Mouse (Mus musculus) frontal cortex, postnatal 36 days (tissue): ENCODE results near the gene Bola3.
A peak's percentile ranks its signal among the peaks of the same experiment; 100 is the strongest.
"Not testable (repeated sequence)": the region's sequence is repeated elsewhere in the genome, so short reads cannot be mapped to it uniquely, and the experiment has no call there.

Source experiments
- DNase-seq, 2 experiments: peaks; one replicate each; pipeline ENCODE4 v3.0.0; 2022; ENCODE audit warnings: low spot score in 2 of 2

The Bola3 gene

GRCm38 (mm10) chr6:83348873-83349272, at the start of gene Bola3:
Bola3 (plus strand) TSS chr6:83349147.
- DNase-seq, result no peak

DNA sequence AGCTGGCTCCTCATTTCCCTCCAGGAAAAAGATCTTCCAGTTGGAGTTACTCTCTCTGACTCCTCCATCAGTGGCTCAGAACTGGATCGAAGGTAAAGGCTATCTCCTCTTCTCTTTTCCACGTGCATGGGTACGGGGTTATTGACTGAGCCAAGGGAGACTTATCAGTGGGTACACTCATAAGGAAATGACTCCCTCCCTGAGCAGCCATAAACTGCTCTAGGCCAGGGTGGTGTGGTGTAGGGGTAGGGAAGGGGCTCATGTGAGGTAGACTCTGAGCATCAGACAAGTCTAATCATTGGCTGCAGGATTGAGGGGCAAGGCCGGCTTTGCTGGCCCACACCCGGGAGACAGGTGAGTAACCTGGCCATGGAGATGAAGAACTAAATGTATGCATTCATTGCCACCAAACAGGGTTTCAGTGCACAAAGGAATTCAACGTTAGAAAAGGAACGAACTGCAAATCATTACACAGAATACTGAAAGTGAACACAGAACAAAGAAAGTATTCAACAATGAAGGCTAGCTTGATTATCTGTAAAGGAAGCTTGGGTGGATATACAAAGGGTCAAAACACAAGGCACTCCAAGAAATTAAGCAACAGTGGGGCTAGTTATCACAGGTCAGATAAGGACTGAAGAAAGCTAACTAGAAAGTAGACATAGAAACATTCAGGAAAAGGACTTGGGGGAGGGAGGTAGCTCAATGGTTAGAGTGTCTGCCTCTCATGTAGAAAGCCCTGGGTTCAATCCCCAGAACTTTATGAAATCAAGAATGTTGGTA, 48.3 kb upstream of the Bola3 start:
- no peak for DNase-seq

DNA sequence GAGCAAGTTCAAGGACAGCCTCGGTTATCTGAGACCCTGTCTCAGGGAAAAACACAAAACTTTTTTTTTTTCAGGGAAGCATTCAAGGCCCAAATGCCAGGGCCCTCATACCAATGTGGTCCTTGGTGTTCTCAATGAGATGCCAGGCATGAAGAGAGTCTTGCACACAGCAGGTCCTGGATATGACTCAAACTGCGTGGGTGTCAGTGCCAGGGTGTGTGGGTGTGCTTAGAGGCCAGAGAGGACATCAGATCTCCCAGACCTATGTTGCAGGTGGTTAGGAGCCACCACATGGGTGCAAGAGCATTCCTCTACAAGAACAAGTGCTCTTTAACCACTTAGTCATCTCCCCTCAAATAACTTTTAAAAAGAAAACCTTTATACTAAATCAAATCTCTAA, 47.7 kb upstream of the Bola3 start:
- DNase-seq, result no peak

GRCm38 (mm10) chr6:83302264-83302663, 46.7 kb upstream of the Bola3 start:
- no peak for DNase-seq

- DNase-seq, result no peak
Observed at GRCm38 (mm10) chr6:83309017-83309416, 39.9 kb upstream of the Bola3 start.

GRCm38 (mm10) chr6:83311206-83311605, 37.7 kb upstream of the Bola3 start:
- no peak for DNase-seq

DNA sequence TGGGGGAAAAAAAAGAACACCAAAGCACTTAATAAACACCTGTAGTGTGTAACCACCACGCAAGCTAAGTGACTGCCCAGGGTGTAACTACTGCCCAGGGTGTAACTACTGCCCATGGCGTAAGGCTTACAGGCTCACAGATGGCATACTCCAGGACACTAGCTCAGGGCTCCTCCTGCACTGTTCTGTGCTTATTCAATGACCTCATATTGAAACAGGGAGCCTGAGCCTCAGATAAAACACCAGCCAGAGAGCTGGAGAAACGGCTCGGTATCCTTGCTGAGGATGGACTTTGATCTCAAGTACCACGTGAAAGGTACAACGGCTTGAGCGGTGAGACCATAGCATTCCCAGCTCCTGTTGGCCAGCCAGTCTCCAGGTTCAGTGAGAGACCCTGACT, 36.9 kb upstream of the Bola3 start:
- no peak for DNase-seq

DNA sequence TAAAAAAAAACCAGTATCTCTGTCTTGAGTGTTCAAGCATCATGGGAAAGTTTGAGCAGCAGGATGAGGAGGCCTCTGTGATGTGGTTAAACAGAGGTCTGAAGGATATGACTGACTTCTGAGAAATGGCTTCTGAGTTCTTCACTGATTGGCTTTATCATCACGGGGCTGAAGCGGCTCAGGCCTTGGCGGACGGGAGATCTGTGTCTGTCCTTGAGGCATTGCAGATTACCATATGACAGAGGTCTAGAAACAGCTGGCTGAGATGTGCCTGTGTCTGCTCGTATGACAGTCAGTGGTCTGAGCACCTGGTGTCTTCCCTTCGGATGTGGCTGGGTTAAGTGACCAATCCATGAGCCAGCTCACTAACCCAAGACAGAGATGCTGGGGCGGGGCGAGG, 36.4 kb upstream of the Bola3 start:
- DNase-seq, result no peak

DNA sequence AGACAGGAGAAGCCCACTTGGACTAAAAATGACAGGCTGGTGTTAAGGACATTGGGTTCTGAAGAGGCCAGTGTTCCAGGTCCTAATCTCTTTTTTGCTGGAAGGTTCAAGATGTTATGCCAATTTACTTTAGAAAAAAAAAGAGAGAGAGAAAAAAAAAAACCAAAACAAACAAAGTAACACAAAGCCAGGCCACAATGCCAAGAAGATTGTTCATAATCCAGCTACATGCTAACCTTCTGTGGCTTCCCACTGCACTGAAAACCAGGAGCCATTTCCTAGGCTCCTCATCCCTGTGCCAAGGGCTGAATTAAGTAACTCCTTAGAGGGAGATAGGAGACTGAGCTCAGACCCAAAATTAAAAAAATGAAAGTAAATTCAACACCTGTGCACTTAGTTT, 33.7 kb upstream of the Bola3 start:
- DNase-seq, result no peak

DNA sequence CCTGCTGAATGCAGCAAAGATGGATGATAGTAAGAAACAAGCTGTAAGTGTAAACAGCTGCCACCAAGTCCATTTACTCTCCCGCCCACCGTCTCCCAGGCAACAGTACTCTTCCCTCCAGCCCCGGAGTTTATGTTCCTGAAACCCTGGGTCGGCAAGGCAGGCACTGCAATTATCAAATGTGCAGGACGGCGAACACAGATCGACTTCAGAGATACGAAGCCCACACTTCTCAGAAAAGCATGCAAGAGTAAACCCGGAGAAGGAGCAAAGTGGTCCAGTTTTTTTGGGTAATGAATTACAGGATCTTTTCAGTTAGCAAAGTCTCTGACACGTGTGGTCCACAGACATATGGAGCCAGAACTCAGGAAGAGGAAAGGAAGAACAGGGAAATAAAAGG, 32.9 kb upstream of the Bola3 start:
- peak; percentile 14 for DNase-seq

DNA sequence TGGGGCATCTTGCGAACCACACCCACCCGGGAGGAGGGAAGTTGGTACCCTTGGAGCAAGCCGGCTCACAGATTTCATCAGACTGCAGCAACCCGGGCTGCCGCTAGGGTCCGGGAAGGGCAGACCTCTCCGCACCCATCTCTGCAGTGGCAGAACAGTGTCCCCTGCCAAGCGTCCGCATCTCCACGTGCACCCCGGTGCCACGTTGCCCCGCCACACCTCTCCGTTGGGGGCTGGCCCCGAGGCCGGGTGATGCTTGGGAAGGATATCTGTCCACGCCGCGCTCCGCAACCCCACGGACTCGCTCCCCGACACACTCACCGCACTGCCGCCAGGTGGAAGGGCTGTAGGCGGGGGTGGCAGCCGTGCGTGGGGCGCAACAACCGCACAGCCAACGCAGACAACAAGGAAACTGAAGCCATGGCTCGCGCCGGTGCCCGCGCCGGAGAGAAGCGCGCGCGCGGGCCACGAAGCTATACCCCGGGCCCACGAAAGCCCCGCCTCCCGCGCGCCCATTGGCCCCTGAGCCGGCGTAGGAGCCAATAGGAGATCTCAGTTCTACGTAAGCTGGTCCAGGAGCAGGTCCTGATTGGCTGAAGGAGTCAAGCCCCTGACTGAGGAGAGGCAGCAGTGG, 31.7 kb upstream of the Bola3 start:
- DNase-seq, result peak; percentile 88 to 93

DNA sequence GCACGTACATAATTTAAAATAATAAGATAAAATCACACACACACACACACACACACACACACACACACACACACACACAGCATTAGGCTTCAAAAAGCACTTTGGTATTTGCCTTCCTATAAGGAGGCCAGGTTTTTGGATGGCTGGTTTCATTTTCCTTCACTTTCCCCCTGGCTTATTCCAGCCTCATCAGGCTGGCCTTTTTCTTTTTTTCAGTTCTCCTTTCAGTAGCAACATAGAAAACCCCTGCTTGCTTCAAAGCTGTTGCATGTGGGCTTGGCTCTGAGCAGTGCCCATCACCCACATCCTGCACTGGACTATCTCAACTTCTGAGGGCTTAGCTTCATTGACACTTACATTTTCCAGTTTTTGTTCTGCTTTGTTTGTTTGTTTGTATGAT, 27.0 kb upstream of the Bola3 start:
- DNase-seq, result no peak

- DNase-seq, result no peak
Observed at GRCm38 (mm10) chr6:83322794-83323193, 26.2 kb upstream of the Bola3 start.

DNA sequence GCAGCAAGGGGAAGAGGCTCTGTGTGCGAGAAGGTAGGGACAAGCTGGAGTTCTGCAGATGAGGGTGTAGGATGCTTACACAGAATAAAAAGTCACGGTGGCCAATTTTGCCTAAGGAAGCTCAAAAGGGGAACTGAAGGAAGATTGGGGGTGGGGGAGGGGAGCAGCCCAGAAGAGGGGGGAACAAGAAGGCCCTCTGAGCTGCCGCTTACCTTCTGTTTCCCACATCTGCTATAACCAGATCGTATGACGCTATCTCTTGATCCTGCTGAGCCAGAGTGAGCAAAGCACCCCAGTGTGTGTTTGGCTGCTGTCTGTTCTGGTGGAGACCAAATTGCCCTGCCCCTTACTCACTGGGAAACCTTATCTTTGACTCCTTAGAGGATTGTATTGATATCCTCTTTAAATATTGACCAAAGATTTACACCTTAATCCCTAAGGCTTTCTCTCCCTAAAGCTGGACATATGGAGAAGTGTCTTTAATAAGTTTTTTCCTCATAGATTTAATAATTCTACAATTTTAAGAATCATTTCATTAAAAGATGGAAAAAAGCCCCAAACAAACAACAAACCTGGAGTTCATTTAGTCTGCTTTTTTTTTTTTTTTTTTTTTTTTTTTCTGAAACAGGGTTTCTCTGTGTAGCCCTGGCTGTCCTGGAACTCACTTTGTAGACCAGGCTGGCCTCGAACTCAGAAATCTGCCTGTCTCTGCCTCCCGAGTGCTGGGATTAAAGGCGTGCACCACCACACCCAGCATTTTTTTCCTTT, 25.1 kb upstream of the Bola3 start:
- DNase-seq, result no peak

GRCm38 (mm10) chr6:83325525-83326393, 23.2 kb upstream of the Bola3 start, which contains the start of the genes Mthfd2 and Mob1a:
Mthfd2 (minus strand) TSS chr6:83325908.
Mob1a (plus strand) TSS chr6:83326016.
- peak; percentile 94 to 95 for DNase-seq

DNA sequence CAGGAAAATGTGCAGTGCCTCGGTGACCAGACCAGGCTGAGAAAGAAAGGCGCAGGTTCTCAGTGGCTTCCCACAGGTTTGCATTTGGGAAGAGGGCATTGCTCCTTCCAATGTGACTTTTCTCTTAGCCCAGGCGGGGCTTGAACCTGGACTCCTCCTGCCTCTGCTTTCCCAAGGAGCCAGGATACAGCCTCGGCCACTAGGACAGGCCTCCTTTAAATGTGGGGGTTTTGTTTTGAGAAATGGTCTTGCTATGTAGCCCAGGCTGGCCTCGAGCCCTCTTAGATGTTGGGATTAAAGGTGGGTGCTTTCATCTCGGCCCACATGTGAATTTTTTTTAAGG, 22.6 kb upstream of the Bola3 start:
- no peak for DNase-seq

DNA sequence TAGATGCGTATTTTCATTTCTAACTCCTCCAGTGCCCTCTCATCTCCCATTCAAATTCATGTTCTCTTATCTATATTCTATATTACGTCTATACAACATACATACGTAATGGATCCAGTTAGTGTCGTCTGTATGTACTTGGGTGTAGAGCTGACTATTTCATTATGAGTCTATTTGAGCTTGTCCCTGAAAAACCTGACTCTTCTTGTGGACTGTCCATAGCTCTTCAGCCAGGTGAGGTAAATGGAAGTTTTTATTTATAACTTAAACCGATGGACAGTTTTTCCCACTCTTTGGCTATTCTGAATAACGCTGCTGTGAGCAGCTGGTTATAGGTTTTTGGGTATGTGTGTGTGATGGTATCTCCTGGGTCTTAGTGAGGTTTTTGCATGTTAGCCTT, 22.2 kb upstream of the Bola3 start:
- DNase-seq, result no peak

- no peak for DNase-seq
Observed at GRCm38 (mm10) chr6:83327591-83328190, 21.3 kb upstream of the Bola3 start.

DNA sequence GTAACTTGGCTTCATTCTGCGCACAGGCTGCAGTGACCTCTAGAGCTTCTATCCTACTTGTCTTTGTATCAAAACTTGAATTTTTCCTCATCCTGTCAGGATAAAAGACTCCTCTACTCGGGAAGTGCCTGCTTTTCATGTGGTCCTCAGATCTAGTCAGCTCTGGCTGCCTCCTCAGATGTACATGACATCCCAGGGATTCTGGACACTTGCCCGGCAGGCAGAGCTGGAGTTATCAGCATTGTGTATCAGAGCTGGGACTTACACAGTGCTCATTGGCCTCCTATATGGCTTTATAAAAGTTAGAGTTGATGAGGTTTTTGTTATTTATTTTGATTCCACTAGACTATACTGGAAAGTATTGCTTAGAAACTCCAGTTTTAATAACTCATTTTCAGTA, 7.6 kb upstream of the Bola3 start:
- no peak for DNase-seq

DNA sequence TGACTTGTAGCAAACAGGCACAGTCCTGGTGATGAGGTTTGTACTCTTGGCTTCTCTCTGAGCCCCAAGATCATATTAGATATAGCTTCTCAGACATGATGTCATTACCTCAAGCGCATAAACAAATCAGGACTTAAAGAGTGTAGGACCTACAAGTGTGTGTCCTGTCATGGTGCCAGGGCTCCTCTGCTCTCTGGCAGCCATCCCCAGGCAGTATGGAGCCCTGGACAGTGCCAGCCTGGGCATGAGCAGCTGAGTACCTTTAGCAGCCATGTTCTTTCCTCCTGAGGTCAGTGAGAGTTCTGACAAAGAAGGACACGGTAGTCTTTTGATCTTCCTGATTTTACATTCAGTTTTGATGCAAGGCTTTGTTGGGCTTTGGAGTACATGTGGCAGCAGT, 6.0 kb upstream of the Bola3 start:
- DNase-seq, result no peak

DNA sequence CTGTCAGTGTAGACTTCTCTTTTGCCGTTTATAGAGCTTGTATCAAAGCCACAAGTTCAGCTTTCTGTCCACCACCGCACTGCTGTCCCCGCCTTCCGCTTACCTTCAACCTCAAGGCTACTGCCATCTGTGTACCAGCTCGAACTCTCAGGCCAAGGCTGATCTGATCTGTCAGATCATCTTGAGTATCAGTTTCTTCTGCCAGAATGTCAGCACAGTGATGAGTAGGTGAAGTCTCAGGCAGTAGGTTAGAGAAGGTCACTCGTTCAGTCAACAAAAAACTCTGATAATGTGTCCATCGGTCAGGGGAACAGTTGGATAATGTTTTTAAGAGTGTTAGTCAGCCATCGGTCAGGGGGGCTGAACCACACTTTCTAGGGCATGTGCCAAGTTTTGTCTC, 3.7 kb upstream of the Bola3 start:
- DNase-seq, result not testable (repeated sequence)
